Mouse (Mus musculus) cerebellum, adult 2 months (tissue): ENCODE results near the gene 1810010H24Rik.

Source experiments
- CTCF ChIP-seq: fragments of 200-500 bp; IDR thresholded peaks from 2 replicates; pipeline ENCODE4 v1.5.1; 2011; ENCODE audit warnings: low read depth, mild to moderate bottlenecking, control low read depth, low read length, moderate library complexity, borderline replicate concordance; ENCODE audit not compliant: insufficient read depth
- POLR2A ChIP-seq: fragments of 200-500 bp; IDR thresholded peaks from 2 replicates; pipeline ENCODE4 v1.6.1; 2011; ENCODE audit warnings: low read length, control low read depth, borderline replicate concordance; ENCODE audit not compliant: insufficient read depth

- no peak for TF ChIP-seq CTCF
- TF ChIP-seq POLR2A = no peak
These were observed 13.7 kb upstream of the 1810010H24Rik start for GRCm38 (mm10) chr11:107011669-107012323.
